Mouse (Mus musculus): ENCODE measurements around the gene Nudc.

DNA sequence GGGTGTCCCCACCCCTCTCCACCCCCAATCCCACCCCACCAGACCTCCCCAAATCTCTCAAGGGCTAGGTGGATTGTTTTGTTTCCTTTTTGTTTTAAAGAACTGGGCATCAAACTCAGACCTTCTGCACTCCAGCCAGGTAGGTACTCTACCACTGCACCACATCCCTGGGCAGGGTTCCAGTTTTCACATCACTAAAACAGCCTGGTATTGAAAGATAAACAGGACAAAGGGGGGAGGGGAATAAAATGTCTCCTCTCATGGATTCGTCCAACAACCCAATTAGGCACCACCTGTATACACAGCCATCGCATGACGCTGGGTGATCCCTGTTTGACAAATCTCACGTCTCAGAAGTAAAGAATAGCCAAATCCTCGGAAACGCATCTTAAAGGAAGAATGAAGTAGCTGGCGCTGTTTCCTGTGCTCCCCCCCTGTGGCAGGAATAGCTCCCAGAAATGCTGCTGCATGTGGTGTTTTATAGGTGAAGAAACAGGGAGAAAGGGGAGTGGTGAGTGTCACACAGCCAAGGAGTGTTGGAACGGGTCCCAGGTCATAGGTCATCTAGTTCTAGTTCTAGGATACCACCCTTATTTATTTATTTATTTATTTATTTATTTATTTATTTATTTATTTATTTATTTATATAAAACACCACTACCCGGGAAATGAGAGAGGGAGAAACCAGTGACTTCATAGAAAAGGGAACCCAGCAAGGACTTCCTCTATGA lies 40.9 kb downstream of the Nudc start:
- TF ChIP-seq POLR2A (IDR thresholded peaks at IDR 0.05; ENCODE audit: borderline replicate concordance, low read depth, low read length) (no peak), CTCF (IDR thresholded peaks at IDR 0.05; ENCODE audit: low read depth, low read length) (no peak)

All from bone marrow macrophage, adult 2 months (primary cell).